Mouse (Mus musculus): ENCODE results near the gene Scg5.

Gene Scg5

GRCm38 (mm10) chr2:113756924-113757524 lies 71.9 kb downstream of the Scg5 start:
- no peak for DNase-seq (ENCODE audit: low spot score in 2 of 2)

GRCm38 (mm10) chr2:113749721-113750120 lies 79.2 kb downstream of the Scg5 start:
- DNase-seq (ENCODE audit: low spot score in 2 of 2) = no peak

GRCm38 (mm10) chr2:113749309-113749708 lies 79.6 kb downstream of the Scg5 start:
- no peak for DNase-seq (ENCODE audit: low spot score in 2 of 2)

DNA sequence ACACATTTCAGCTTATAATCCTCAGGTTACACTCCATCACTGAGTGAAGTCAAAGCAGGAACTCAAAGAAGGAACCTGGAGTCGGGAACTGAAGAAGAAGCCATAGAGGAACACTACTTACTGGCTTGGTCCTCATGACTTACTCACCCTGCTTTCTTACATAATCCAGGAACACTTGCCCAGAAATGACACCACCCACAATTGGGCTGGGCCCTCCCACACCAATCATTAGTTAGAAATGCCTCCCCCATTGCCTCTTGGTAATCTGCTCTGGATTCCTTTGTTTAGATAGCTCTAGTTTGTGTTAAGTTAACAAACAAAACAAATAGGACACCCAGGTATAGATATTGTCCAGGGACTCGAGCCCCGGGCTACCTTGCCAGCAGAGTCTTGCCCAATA lies 100.3 kb downstream of the Scg5 start:
- no peak for DNase-seq (ENCODE audit: low spot score in 2 of 2)

All from right cerebral cortex, postnatal 10 days (tissue).